Mouse (Mus musculus): Measurements from ENCODE around the gene Gm28036. TPM values are rescaled to one million over a fixed set of nuclear protein-coding genes. Genes with fewer than 3 reads are reported as not detected.

Gene Gm28036
- polyA plus RNA-seq, 1 experiment from 2014 or later, result 19.8 TPM

- no peaks in the 10 kb centered on the region for H3K36me3 ChIP-seq (ENCODE audit: control insufficient read depth, insufficient read depth, low read length)
- no peaks in the 10 kb centered on the region for H3K27me3 ChIP-seq (ENCODE audit: control insufficient read depth, insufficient read depth, low read length)
- H3K9me3 ChIP-seq (replicated peaks; ENCODE audit: control insufficient read depth, low read length), result no peaks in the 10 kb centered on the region
- no peak overlapping the region for H3K9ac ChIP-seq (ENCODE audit: low read length)
- H3K4me2 ChIP-seq (ENCODE audit: low read depth, low read length), result no peak overlapping the region
- H3K4me1 ChIP-seq (ENCODE audit: control insufficient read depth, insufficient read depth, low read length), result no peaks in the 10 kb centered on the region
- ATAC-seq (ENCODE audit: insufficient read depth, low FRiP score), result no peak
- H3K27ac ChIP-seq (ENCODE audit: low read length), result no peak overlapping the region
- H3K4me3 ChIP-seq (replicated peaks; ENCODE audit: low read length), result no peak overlapping the region
Measured at GRCm38 (mm10) chr2:156025482-156025881, 101.4 kb downstream of the Gm28036 start.

Other genes starting within 250 kb of the Gm28036 start
- gene Uqcc1, start 196.8 kb downstream of the Gm28036 start, polyA plus RNA-seq (2015; fragmentation: Nextera tagmentation; extraction: Ambion mirVana), result 66.5 and 67.1 TPM in 2 replicates
- gene Gm15557, start 186.4 kb downstream of the Gm28036 start, polyA plus RNA-seq (2015; fragmentation: Nextera tagmentation; extraction: Ambion mirVana), result not detected in 2 replicates
- 1.2 and 1.3 TPM in 2 replicates for gene Gdf5, start 181.7 kb downstream of the Gm28036 start, polyA plus RNA-seq (2015; fragmentation: Nextera tagmentation; extraction: Ambion mirVana)
- 12.3 and 16.3 TPM in 2 replicates for gene Cep250, start 170.6 kb downstream of the Gm28036 start, polyA plus RNA-seq (2015; fragmentation: Nextera tagmentation; extraction: Ambion mirVana)
- 1.7 and 1.8 TPM in 2 replicates for gene 6430550D23Rik, start 119.1 kb downstream of the Gm28036 start, polyA plus RNA-seq (2015; fragmentation: Nextera tagmentation; extraction: Ambion mirVana)
- 209 and 240 TPM in 2 replicates for gene Ergic3, start 119.0 kb downstream of the Gm28036 start, polyA plus RNA-seq (2015; fragmentation: Nextera tagmentation; extraction: Ambion mirVana)
- 5.4 and 6.6 TPM in 2 replicates for gene Fer1l4, start 74.1 kb downstream of the Gm28036 start, polyA plus RNA-seq (2015; fragmentation: Nextera tagmentation; extraction: Ambion mirVana)
- 2.0 and 2.7 TPM in 2 replicates for gene Spag4, start 61.9 kb downstream of the Gm28036 start, polyA plus RNA-seq (2015; fragmentation: Nextera tagmentation; extraction: Ambion mirVana)
- gene Cpne1, start 15.1 kb downstream of the Gm28036 start, polyA plus RNA-seq (2015; fragmentation: Nextera tagmentation; extraction: Ambion mirVana), result 57.7 and 62.0 TPM in 2 replicates
- gene Rbm12, start 15.1 kb downstream of the Gm28036 start, polyA plus RNA-seq (2015; fragmentation: Nextera tagmentation; extraction: Ambion mirVana), result 22.5 and 23.9 TPM in 2 replicates
- 302 and 344 TPM in 2 replicates for gene Romo1, start 16.9 kb upstream of the Gm28036 start, polyA plus RNA-seq (2015; fragmentation: Nextera tagmentation; extraction: Ambion mirVana)
- gene Nfs1, start 17.1 kb upstream of the Gm28036 start, polyA plus RNA-seq (2015; fragmentation: Nextera tagmentation; extraction: Ambion mirVana), result 51.0 and 51.1 TPM in 2 replicates
- gene Rbm39, start 53.1 kb upstream of the Gm28036 start, polyA plus RNA-seq (2015; fragmentation: Nextera tagmentation; extraction: Ambion mirVana), result 504 and 551 TPM in 2 replicates
- gene Phf20, start 69.4 kb upstream of the Gm28036 start, polyA plus RNA-seq (2015; fragmentation: Nextera tagmentation; extraction: Ambion mirVana), result 50.9 and 57.2 TPM in 2 replicates
- gene Cnbd2, start 185.2 kb upstream of the Gm28036 start, polyA plus RNA-seq (2015; fragmentation: Nextera tagmentation; extraction: Ambion mirVana), result 2.4 and 3.3 TPM in 2 replicates
- 27.2 and 31.3 TPM in 2 replicates for gene Scand1, start 185.6 kb upstream of the Gm28036 start, polyA plus RNA-seq (2015; fragmentation: Nextera tagmentation; extraction: Ambion mirVana)

Data from stomach, embryonic 16.5 days (tissue).